Mouse (Mus musculus) kidney, adult 2 months (tissue): ENCODE results near the gene Arhgef28.

Experiments
- CTCF ChIP-seq: fragments of 200-500 bp; conservative IDR thresholded peaks from 2 replicates; pipeline ENCODE4 v1.5.1; 2011; ENCODE audit warnings: low read depth, mild to moderate bottlenecking, control low read depth, low read length, moderate library complexity, mixed read lengths; ENCODE audit not compliant: insufficient read depth, insufficient read length
- POLR2A ChIP-seq: fragments of 200-500 bp; IDR thresholded peaks from one replicate; pipeline ENCODE4 v1.6.1; 2011; ENCODE audit warnings: low read depth, low read length, control low read depth

- TF ChIP-seq CTCF (no peak), POLR2A (no peak)
Observed at GRCm38 (mm10) chr13:98208842-98209241, 2.6 kb upstream of the Arhgef28 start.
